Mouse (Mus musculus) heart, adult 2 months (tissue): ENCODE data around the gene Fut7. TPM values are rescaled to one million over a fixed set of nuclear protein-coding genes. Genes with fewer than 3 reads are reported as not detected.

Experiments
- DNase-seq, 2 experiments: peaks; one replicate each; pipeline ENCODE4 v3.0.0; 2021
- H3K27ac ChIP-seq: fragments of 200-600 bp; 2 replicates; pipeline ENCODE4 v1.8.1; 2022
- H3K27me3 ChIP-seq: fragments of 200-500 bp; 2 replicates; pipeline ENCODE4 v1.6.1; 2012; ENCODE audit warnings: mild to moderate bottlenecking, low read length, inconsistent platforms, mixed read lengths; ENCODE audit not compliant: control insufficient read depth, insufficient read depth
- H3K36me3 ChIP-seq: fragments of 200-500 bp; 2 replicates; pipeline ENCODE4 v1.6.1; 2012; ENCODE audit warnings: low read length, inconsistent platforms; ENCODE audit not compliant: control insufficient read depth, insufficient read depth
- H3K4me1 ChIP-seq: fragments of 200-500 bp; 2 replicates; pipeline ENCODE4 v1.6.1; 2011; ENCODE audit warnings: low read length; ENCODE audit not compliant: control insufficient read depth, insufficient read depth
- H3K4me3 ChIP-seq: fragments of 200-600 bp; 2 replicates; pipeline ENCODE4 v1.8.1; 2022
- H3K79me2 ChIP-seq: fragments of 200-500 bp; replicated peaks from 2 replicates; pipeline ENCODE4 v1.6.1; 2012; ENCODE audit warnings: mild to moderate bottlenecking, inconsistent platforms, low read length, moderate library complexity, mixed read lengths; ENCODE audit not compliant: control insufficient read depth, insufficient read depth
- H3K9ac ChIP-seq: fragments of 200-500 bp; 2 replicates; pipeline ENCODE4 v1.6.1; 2012; ENCODE audit warnings: low read depth, mild to moderate bottlenecking, control low read depth, inconsistent platforms, low read length, mixed read lengths
- CTCF ChIP-seq: fragments of 200-600 bp; IDR thresholded peaks from 2 replicates; pipeline ENCODE4 v1.8.1; 2022; ENCODE audit warnings: antibody characterized with exemption, mild to moderate bottlenecking, moderate library complexity
- EP300 ChIP-seq: fragments of 200-500 bp; IDR thresholded peaks from 2 replicates; pipeline ENCODE4 v1.6.1; 2011; ENCODE audit warnings: low read depth, low read length, control low read depth; ENCODE audit not compliant: insufficient read depth
- WGBS: fragments of 180-500 bp; shearing (Covaris S2); methylation state at CpG from one replicate; pipeline ENCODE4 v1.1.7; 2018; 5-methylcytosine and 5-hydroxymethylcytosine counted together
- intact Hi-C: fragments of 180-260 bp; cut with DNase I; formaldehyde crosslinking; loops from one replicate; pipeline ENCODE4 v1.15.1; 2025
- microRNA-seq, 2 experiments: library from miRNA; unstranded; fragments of <30 nt; microRNA quantifications; one replicate each; pipeline ENCODE4 v1.2.0; 2021
- polyA plus RNA-seq: library from polyadenylated mRNA; depleted of rRNA; stranded (reverse); fragments of >200 nt; gene quantifications from 2 replicates; pipeline ENCODE4 v1.2.3, GENCODE M21; 2012; rRNA removed
- total RNA-seq, 2 experiments: library from RNA; stranded (reverse); gene quantifications; 2 replicates each; pipeline ENCODE4 v1.2.3; 2021

The Fut7 gene
- total and polyA plus RNA-seq, 3 experiments, result 0.11 to 0.43 TPM; not detected in 1

- no peak for TF ChIP-seq EP300
- no peak for TF ChIP-seq CTCF
- no peaks in the 10 kb centered on the region; the same call in 1 of the 2 replicates for H3K4me1 ChIP-seq
- WGBS, result 73% methylated on average over 2 of the region's 2 CpGs
- no peak overlapping the region for H3K4me3 ChIP-seq
- no peak overlapping the region for H3K27ac ChIP-seq
- DNase-seq, result no peak
- intact Hi-C loops, result no loop called here
- no peak overlapping the region for H3K9ac ChIP-seq
- H3K27me3 ChIP-seq, result no peaks in the 10 kb centered on the region
- no peaks in the 10 kb centered on the region for H3K36me3 ChIP-seq
- no peaks in the 10 kb centered on the region for H3K79me2 ChIP-seq
Measured at GRCm38 (mm10) chr2:25472550-25472949, 49.5 kb downstream of the Fut7 start.

Small RNAs within 50 kb of the gene (microRNA-seq; reads per million reads assigned to microRNA genes)
- gene Mir3087, result 0 to 0.77 reads per million in 2 experiments

Other genes with a start within 250 kb of the Fut7 start
Only the 30 nearest of the 42 such genes appear.
- gene Rnf224, start 186.5 kb upstream of the Fut7 start, total RNA-seq, result not detected
- not detected in 2 replicates for gene Rnf224, start 186.5 kb upstream of the Fut7 start, polyA plus RNA-seq
- under 1 TPM; 0.47 to 0.61 TPM for gene Rnf208, start 181.0 kb upstream of the Fut7 start, total RNA-seq
- gene Rnf208, start 181.0 kb upstream of the Fut7 start, polyA plus RNA-seq, result 1.5 and 2.4 TPM in 2 replicates
- not detected for gene Cysrt1, start 180.8 kb upstream of the Fut7 start, total RNA-seq
- gene Cysrt1, start 180.8 kb upstream of the Fut7 start, polyA plus RNA-seq, result not detected in 2 replicates
- gene AL732309.1, start 176.4 kb upstream of the Fut7 start, total RNA-seq, result 1 to 10 TPM in 1 of 2 experiments, under 1 TPM in 1; 0.68 to 1.8 TPM
- 4.7 and 6.1 TPM in 2 replicates for gene AL732309.1, start 176.4 kb upstream of the Fut7 start, polyA plus RNA-seq
- 10 to 100 TPM; 13.1 to 14.1 TPM for gene Tmem203, start 167.8 kb upstream of the Fut7 start, total RNA-seq
- 18.2 and 22.2 TPM in 2 replicates for gene Tmem203, start 167.8 kb upstream of the Fut7 start, polyA plus RNA-seq
- 1 to 10 TPM; 5.9 to 6.7 TPM for gene Tprn, start 160.6 kb upstream of the Fut7 start, total RNA-seq
- 7.5 and 9.9 TPM in 2 replicates for gene Tprn, start 160.6 kb upstream of the Fut7 start, polyA plus RNA-seq
- gene Ssna1, start 150.8 kb upstream of the Fut7 start, total RNA-seq, result 10 to 100 TPM; 39.7 to 41.5 TPM
- 33.1 and 36.3 TPM in 2 replicates for gene Ssna1, start 150.8 kb upstream of the Fut7 start, polyA plus RNA-seq
- gene Anapc2, start 150.8 kb upstream of the Fut7 start, total RNA-seq, result 10 to 100 TPM; 36.0 to 36.3 TPM
- gene Anapc2, start 150.8 kb upstream of the Fut7 start, polyA plus RNA-seq, result 57.2 and 68.2 TPM in 2 replicates
- gene Tmem210, start 135.1 kb upstream of the Fut7 start, total RNA-seq, result not detected
- gene Tmem210, start 135.1 kb upstream of the Fut7 start, polyA plus RNA-seq, result 0.27 and 0.44 TPM in 2 replicates
- gene Lrrc26, start 133.4 kb upstream of the Fut7 start, total RNA-seq, result not detected
- 2.9 TPM in 1 of 2 replicates, not detected in the other for gene Lrrc26, start 133.4 kb upstream of the Fut7 start, polyA plus RNA-seq
- not detected for gene Grin1, start 104.1 kb upstream of the Fut7 start, total RNA-seq
- 0.18 and 0.41 TPM in 2 replicates for gene Grin1, start 104.1 kb upstream of the Fut7 start, polyA plus RNA-seq
- 10 to 100 TPM; 21.6 to 22.5 TPM for gene Man1b1, start 90.9 kb upstream of the Fut7 start, total RNA-seq
- gene Man1b1, start 90.9 kb upstream of the Fut7 start, polyA plus RNA-seq, result 8.2 and 9.9 TPM in 2 replicates
- gene Dpp7, start 66.9 kb upstream of the Fut7 start, total RNA-seq, result 1 to 10 TPM; 4.8 to 5.4 TPM
- gene Dpp7, start 66.9 kb upstream of the Fut7 start, polyA plus RNA-seq, result 11.4 and 11.8 TPM in 2 replicates
- gene Uap1l1, start 57.6 kb upstream of the Fut7 start, total RNA-seq, result 1 to 10 TPM; 7.2 to 7.9 TPM
- 7.6 and 8.3 TPM in 2 replicates for gene Uap1l1, start 57.6 kb upstream of the Fut7 start, polyA plus RNA-seq
- gene Sapcd2, start 50.9 kb upstream of the Fut7 start, total RNA-seq, result not detected
- gene Sapcd2, start 50.9 kb upstream of the Fut7 start, polyA plus RNA-seq, result 0.20 and 0.26 TPM in 2 replicates
- 10 to 100 TPM; 11.1 to 13.5 TPM for gene Entpd2, start 27.4 kb upstream of the Fut7 start, total RNA-seq
- 36.3 and 37.1 TPM in 2 replicates for gene Entpd2, start 27.4 kb upstream of the Fut7 start, polyA plus RNA-seq
- gene Npdc1, start 23.9 kb upstream of the Fut7 start, total RNA-seq, result 10 to 100 TPM; 21.3 to 30.4 TPM
- 47.8 and 52.2 TPM in 2 replicates for gene Npdc1, start 23.9 kb upstream of the Fut7 start, polyA plus RNA-seq
- gene Abca2, start 5.4 kb downstream of the Fut7 start, total RNA-seq, result 10 to 100 TPM; 36.1 to 41.1 TPM
- gene Abca2, start 5.4 kb downstream of the Fut7 start, polyA plus RNA-seq, result 43.4 and 44.2 TPM in 2 replicates
- gene Clic3, start 33.6 kb downstream of the Fut7 start, total RNA-seq, result 1 to 10 TPM; 1.4 to 1.8 TPM
- 4.8 and 7.4 TPM in 2 replicates for gene Clic3, start 33.6 kb downstream of the Fut7 start, polyA plus RNA-seq
- 10 to 100 TPM; 17.7 to 20.6 TPM for gene Paxx, start 37.8 kb downstream of the Fut7 start, total RNA-seq
- gene Paxx, start 37.8 kb downstream of the Fut7 start, polyA plus RNA-seq, result 32.8 and 36.8 TPM in 2 replicates
- 100 to 1,000 TPM; 472 to 774 TPM for gene Ptgds, start 46.8 kb downstream of the Fut7 start, total RNA-seq
- 198 and 795 TPM in 2 replicates for gene Ptgds, start 46.8 kb downstream of the Fut7 start, polyA plus RNA-seq
- not detected for gene Lcn12, start 70.6 kb downstream of the Fut7 start, total RNA-seq
- gene Lcn12, start 70.6 kb downstream of the Fut7 start, polyA plus RNA-seq, result not detected in 2 replicates
- gene Fbxw5, start 77.5 kb downstream of the Fut7 start, total RNA-seq, result 10 to 100 TPM; 82.7 to 84.8 TPM
- 32.9 and 41.0 TPM in 2 replicates for gene Fbxw5, start 77.5 kb downstream of the Fut7 start, polyA plus RNA-seq
- 1 to 10 TPM; 1.3 to 1.6 TPM for gene C8g, start 78.5 kb downstream of the Fut7 start, total RNA-seq
- gene C8g, start 78.5 kb downstream of the Fut7 start, polyA plus RNA-seq, result 4.1 and 6.1 TPM in 2 replicates
- gene Traf2, start 123.7 kb downstream of the Fut7 start, total RNA-seq, result 10 to 100 TPM; 13.5 to 15.8 TPM
- 10.8 and 15.1 TPM in 2 replicates for gene Traf2, start 123.7 kb downstream of the Fut7 start, polyA plus RNA-seq
- gene Edf1, start 134.6 kb downstream of the Fut7 start, total RNA-seq, result 100 to 1,000 TPM; 211 to 222 TPM
- gene Edf1, start 134.6 kb downstream of the Fut7 start, polyA plus RNA-seq, result 81.9 and 110 TPM in 2 replicates
- 1 to 10 TPM in 1 of 2 experiments, under 1 TPM in 1; 0.60 to 2.2 TPM for gene Mamdc4, start 151.6 kb downstream of the Fut7 start, total RNA-seq
- 1.6 and 8.5 TPM in 2 replicates for gene Mamdc4, start 151.6 kb downstream of the Fut7 start, polyA plus RNA-seq
- 10 to 100 TPM; 52.6 to 69.9 TPM for gene Phpt1, start 152.0 kb downstream of the Fut7 start, total RNA-seq
- gene Phpt1, start 152.0 kb downstream of the Fut7 start, polyA plus RNA-seq, result 100 and 101 TPM in 2 replicates
- under 1 TPM; 0.05 to 0.36 TPM for gene Ajm1, start 158.5 kb downstream of the Fut7 start, total RNA-seq
- 0.15 and 1.1 TPM in 2 replicates for gene Ajm1, start 158.5 kb downstream of the Fut7 start, polyA plus RNA-seq
- 10 to 100 TPM; 61.2 to 65.3 TPM for gene Rabl6, start 185.3 kb downstream of the Fut7 start, total RNA-seq
- gene Rabl6, start 185.3 kb downstream of the Fut7 start, polyA plus RNA-seq, result 48.8 and 56.0 TPM in 2 replicates